Mouse (Mus musculus) gastrocnemius, postnatal 10 days (tissue): Measurements from ENCODE around the gene Ttll4. TPM values are rescaled to one million over a fixed set of nuclear protein-coding genes. Genes with fewer than 3 reads are reported as not detected.

Experiments
- DNase-seq: peaks from one replicate; pipeline ENCODE4 v3.0.0; 2021; ENCODE audit warnings: mixed read lengths
- total RNA-seq, 2 experiments: library from RNA; stranded (reverse); gene quantifications; 2 replicates each; pipeline ENCODE4 v1.2.3; 2021

The Ttll4 gene
- total RNA-seq, 2 experiments from 2014 or later: 10.4 to 15.3 TPM

DNA sequence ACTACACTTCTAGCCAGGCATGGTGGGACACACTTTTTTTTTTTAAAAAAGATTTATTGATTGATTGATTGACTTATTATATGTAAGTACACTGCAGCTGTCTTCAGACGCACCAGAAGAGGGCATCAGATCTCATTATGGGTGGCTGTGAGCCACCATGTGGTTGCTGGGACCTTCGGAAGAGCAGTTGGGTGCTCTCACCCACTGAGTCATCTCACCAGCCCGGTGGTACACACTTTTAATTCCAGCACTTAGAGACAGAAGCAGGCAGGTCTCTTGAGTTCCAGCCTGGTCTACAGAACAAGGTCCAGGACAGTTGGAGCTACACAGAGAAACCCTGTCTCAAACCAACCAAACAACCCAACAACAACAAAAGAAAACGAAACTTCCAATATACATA is 50.5 kb downstream of the Ttll4 start:
- DNase-seq: no peak

DNA sequence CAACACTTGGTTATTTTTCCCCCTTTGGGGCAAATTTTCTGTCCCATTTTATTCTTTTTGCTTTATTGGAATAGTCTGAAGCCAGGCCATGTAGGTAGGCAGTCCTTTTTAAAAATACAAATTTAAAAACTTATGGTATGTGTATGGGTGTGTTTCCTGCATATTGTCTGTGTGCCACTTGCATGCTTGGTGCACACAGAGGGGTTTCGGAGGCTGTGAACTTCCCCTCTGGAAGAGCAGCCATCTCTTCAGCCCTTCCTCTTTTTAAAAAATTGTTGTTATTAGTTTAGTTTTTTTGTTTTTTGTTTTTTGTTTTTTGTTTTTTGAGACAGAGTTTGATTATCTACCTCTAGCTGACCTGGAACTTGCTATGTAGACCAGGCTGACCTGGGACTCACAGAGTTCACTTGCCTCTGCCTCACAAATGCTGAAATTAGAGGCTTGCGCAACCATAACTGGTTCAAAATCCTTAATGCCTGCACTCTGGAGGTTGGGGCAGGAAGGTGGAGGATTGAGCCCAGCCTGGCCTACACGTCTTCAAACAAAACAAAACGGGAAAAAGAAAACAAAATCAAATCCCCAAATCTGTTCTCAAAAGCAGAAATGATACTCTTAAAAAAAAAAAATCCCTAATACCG is 51.0 kb downstream of the Ttll4 start:
- DNase-seq: no peak

GRCm38 (mm10) chr1:74713099-74713858 is 51.7 kb downstream of the Ttll4 start, which contains the start of gene Cyp27a1:
Gene Cyp27a1, plus strand, starts transcription at chr1:74713574.
- DNase-seq: peak; percentile 53

GRCm38 (mm10) chr1:74713859-74714730 is 52.5 kb downstream of the Ttll4 start:
- DNase-seq: no peak

DNA sequence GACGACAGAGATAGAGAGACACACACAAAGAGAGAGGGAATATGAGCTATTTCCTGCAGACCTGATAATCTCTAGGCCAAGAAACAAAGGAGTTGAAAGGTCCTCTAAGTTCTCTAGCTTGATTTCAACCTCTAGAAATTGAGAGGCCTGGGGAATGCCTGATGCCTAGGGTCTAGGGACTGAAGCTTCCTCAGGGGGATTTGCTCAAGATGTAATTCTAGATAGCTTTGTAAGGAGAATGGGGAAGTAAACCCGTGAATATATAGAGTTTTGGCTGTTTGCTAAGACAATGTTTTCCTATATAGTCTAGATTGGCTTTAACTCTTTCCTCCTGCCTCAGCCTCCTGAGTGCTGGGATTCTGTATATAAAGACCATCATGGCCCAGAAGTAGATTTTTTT is 53.4 kb downstream of the Ttll4 start:
- DNase-seq: no peak

GRCm38 (mm10) chr1:74715468-74715867 is 53.9 kb downstream of the Ttll4 start:
- no peak for DNase-seq

- no peak for DNase-seq
These were observed 54.3 kb downstream of the Ttll4 start for GRCm38 (mm10) chr1:74715886-74716285.

DNA sequence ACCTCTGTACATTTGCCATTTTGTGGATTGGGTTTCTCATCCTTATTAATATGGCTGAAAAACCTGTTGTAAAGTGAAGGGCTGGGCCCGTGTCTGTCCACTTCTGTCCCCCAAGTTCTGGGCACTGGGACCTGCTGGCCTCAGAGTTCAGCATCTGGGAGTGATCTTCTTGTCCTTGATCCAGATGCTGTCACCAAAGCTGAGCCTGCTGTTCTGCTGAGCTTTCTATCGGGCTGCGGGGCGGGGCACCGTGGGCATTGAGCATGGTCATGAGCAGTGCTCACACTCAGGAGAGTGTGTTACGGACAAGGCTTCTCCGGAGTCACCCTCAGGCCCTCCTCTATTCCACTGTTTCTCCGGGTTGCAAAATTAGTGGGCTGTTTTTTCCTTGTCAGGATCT is 56.6 kb downstream of the Ttll4 start:
- DNase-seq: no peak

GRCm38 (mm10) chr1:74719281-74719680 is 57.7 kb downstream of the Ttll4 start:
- DNase-seq: no peak

GRCm38 (mm10) chr1:74721657-74722056 is 60.1 kb downstream of the Ttll4 start:
- DNase-seq: no peak

DNA sequence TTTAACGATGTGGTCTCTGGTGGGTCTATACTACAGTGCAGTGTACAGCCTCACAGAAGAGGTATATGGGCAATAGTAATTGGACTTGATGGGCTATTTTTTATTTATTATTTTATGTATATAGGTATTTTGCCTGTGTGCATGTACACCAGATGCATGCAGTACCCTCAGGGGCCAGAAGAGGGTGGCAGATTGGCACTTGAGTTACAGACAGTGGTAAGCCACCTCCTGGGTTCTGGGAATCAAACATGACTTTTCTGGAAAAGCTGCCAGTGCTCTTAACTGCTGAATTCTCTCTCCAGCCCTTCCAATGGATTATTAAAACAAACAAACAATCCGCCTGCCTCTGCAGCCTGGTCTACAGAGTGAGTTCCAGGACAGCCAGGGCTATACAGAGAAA is 62.2 kb downstream of the Ttll4 start:
- peak; percentile 34 for DNase-seq

GRCm38 (mm10) chr1:74726114-74726513 is 64.6 kb downstream of the Ttll4 start:
- DNase-seq: no peak

DNA sequence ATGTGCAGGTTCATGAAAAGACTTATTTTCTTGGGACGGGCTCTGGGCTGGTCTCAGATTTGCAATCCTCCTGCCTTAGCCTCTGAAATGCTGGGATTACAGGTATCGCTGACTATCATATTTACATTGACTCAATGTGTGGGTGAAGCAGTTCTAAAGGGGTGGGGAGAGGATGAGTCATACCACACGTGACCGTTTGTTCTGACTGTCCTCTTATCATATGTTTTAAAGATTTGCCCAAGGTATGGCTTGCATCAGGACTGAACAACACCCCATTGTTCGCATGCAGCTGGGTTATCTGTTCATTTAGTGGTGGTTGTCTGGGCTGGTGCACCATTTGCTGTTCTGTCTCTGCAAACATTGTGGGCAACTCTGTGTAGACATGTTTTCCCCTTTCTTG is 65.1 kb downstream of the Ttll4 start:
- no peak for DNase-seq

DNA sequence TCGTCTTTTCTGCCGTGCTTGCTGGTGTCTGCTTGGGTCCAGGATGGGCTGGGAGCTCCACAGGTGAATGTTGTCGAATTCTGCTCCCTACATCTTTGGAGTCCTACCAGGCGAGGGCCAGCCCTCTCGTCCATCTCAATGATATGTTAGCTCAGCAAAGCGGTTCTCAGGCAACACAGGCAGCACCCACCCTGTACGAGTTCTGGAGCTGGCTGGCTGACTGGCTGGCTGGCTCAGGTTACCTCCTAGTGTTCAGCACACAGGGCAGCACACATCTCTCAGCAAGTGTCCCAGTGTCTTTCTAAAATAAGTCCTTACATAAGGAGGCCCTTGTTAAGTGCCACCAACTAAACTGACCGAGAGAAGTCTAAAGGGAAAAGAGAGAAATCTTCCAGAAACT is 66.9 kb downstream of the Ttll4 start:
- DNase-seq: no peak

GRCm38 (mm10) chr1:74736977-74737376 is 75.4 kb downstream of the Ttll4 start:
- DNase-seq: no peak

GRCm38 (mm10) chr1:74737500-74737899 is 76.0 kb downstream of the Ttll4 start:
- DNase-seq: no peak

- DNase-seq: peak; percentile 39
These were observed 79.3 kb downstream of the Ttll4 start for GRCm38 (mm10) chr1:74740846-74741245.

DNA sequence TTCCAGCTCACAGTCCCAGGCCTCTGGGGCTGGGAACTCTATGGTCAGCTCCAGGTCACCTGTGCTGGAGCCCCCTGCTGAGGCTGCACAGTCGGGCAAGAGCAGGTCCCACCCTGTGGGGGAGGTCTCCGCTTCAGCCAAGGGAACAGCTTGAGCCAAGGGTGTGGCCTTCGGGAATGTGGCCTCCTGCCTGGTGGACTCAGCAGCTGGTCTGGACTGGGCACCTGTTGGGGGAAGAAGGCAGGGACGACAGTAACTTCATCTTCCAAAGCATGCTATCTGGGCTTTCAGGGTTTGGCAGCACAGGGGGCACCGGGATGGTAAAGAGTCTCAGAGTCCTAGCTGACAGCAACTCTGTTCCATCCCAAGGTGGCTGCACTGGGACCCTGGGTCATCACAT is 85.8 kb downstream of the Ttll4 start:
- peak; percentile 31 for DNase-seq

- peak; percentile 86 for DNase-seq
These were observed 87.2 kb downstream of the Ttll4 start, which contains the start of gene Prkag3 for GRCm38 (mm10) chr1:74748643-74749271. Gene Prkag3, minus strand, starts transcription at chr1:74749221.

DNA sequence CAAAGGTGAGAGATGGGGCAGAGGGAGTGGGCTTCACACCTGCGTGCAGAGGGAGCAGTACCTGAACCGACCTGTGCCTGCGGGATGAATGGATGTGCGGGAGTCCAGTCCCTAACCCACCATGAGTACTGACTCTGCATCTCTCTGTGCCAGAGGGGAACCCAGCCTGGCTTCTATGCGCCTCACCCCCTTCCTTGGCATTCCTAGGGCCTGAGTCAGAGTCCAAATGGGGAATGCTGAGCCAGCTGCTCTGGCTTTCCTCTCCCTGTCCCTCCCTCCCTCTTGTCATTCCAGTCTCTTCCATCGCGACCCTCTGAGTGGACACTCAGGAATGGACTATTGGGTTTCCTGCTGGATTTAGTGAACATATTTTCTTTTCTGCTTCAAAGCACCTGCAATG is 87.8 kb downstream of the Ttll4 start:
- peak; percentile 53 for DNase-seq

DNA sequence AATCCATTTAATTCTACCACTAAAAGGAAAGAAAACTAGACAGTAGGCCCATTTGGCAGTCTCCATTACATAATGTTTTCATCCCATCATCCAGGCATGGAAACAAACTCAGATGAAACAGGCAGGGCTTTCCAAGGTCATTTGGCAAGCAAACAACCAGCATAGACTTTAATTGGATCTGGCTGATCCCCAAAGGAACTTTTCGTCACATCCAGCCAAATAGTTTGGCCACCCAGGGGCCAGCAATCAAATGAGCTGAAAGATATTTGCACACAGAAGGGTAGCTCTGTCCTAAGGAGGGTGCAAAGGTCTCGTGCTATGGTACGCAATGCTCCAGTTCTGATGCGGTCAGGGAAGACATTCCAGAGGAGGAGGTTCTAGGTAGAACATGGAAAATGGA is 89.1 kb downstream of the Ttll4 start:
- no peak for DNase-seq

DNA sequence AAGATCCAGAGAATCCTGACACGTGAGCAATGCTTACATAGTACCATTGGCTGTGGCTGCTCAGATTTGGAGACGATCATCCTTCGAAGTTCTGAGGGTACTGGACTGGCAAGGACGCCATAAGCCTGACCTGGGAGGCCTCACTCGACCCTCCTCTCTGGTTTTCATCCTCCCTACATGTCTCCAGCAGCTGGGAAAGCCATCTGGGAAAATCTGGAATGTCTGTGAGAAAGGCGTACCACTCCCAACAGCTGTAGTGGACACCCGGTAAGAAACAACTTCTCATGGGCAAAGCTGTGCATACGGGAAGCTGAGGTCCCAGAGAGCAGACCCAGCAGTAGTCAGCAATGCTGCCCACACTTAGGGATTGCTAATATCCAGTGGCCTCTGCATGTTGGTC is 90.6 kb downstream of the Ttll4 start:
- no peak for DNase-seq
